Mouse (Mus musculus): ENCODE data around the gene Klhl8.

Klhl8 gene

GRCm38 (mm10) chr5:103914335-103915226 is 3.5 kb upstream of the Klhl8 start:
- DNase-seq: no peak

GRCm38 (mm10) chr5:103913150-103913549 is 2.1 kb upstream of the Klhl8 start:
- DNase-seq: no peak

DNA sequence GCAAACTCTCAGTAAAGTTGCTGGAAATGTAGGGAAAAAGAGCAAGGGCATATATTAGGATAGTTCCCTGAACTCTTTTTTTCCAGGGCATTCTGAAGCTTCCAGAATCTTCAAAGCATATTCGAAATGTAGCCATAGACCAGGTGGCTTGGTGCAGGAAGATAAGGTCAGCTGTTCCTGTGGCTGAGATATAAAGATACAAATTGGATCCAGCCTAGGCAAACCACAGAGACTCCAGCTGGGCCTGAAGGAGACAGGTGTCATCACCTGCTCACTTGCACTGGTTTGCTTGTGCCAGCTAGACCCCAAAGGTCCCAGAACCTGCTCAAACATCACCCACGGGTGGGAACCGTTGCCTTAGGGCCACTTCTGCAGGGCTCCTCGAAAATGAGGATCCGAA is 496 bp upstream of the Klhl8 start:
- no peak for DNase-seq

DNA sequence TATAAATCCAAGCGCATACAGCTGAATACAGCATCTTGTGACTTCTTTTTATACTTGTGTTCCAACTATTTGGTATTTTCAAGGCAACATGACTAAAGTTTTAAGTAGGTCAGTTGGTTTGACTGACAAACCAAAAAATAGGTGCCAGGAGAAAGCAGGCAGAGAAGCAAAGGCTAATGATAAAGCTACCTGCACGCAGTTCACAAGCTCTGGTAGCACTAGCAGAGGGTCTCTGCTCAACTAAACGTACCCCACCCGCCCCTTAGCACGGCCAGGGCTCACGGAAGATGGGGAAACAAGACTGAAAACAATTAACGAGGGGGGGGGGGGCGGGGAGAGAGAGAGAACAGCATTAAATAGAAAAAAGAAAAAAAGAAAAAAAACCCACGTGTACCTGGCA is 903 bp downstream of the Klhl8 start:
- no peak for DNase-seq

- DNase-seq: no peak
These were observed 1.6 kb downstream of the Klhl8 start for GRCm38 (mm10) chr5:103909466-103909865.

DNA sequence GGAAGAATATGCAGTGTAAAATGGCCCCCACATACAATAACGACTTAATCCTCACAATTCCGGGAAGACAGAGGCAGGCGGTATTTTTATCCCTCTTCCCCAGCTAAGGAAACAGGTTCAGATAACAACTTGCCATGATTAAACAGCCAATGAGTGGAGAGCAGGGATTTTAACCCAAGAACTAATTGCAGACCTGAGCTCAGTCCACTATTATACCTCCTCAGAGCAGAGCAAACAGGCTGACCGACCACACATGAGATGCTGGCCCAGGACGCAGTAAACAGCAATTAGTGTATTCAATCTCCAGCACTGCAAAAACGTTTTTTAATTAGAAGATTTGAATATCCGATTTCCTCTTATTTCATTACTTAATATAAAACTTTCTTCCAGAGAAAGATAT is 2.2 kb downstream of the Klhl8 start:
- DNase-seq: no peak

DNA sequence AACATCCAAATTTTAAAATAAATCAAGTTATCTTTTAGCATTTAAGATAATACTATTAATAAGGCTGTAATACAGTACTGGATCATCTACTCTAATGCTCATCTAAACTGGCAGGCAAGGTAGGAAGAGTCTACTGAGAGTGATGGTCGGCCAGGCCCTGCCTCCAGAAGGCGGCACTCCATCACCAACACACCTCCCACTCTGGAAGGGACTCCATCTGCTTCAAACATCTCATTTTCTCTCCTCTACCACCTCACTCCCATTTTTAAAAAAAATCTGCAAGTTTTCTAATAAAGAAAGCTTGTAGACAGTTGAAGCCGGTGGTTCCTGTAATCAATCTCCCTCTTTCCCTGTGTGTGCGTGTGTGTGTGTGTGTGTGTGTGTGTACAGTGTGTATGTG is 3.2 kb downstream of the Klhl8 start:
- no peak for DNase-seq

DNA sequence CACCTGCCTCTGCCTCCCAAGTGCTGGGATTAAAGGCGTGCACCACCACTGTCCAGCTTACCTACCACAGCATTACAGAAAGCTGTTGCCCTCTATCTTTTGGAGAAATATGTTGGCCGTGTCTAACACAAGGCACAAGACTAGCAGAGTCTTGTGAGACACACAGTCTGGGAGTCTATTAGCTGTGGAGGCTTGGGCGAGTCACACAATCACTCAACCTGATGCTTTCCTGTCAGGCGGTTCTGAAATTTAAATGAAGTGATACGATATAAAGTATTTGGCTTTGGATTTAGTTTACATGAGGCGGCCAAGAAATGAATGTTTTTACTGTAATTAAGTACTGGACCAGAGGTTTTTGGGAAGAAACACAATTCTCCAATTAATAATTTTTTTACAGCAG is 4.9 kb downstream of the Klhl8 start:
- DNase-seq: no peak

GRCm38 (mm10) chr5:103898310-103898709 is 12.7 kb downstream of the Klhl8 start:
- DNase-seq: no peak

DNA sequence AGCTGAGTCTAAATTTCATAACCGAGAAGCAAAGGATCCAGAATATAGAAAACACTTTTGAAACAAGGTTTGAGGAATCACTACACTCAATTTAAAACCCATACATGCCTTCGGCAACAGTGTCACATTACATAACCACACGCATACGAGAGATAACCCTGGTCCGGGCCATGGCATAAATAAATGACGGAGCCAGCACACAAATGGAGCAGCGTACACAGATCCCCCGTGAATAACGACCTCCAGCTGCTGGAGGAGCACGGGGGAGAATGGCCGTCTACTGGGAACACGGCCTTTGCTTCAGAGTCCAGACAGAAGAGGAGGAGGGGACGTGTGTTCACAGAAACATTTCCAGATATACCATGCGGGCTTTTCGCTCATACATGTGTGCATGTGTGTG is 21.3 kb downstream of the Klhl8 start:
- DNase-seq: no peak

DNA sequence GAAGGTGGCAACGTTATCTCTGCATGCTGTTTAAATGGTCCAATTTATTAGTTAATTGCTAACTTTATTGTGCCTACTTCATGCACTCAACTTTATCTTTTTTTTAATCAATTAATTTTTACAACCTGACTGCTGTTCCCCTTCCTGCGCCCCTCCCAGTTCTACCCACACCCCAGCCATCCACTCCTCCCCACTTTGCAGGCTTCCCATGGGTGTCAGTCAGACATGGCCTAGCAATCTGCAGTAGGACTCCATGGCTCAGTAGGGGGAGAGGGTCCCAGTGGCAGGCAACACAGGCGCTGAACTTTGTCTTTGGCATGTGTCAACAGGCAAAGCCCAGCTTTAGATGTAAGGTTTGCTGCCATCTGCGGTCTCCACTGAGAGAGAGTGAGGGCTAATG is 47.3 kb downstream of the Klhl8 start:
- no peak for DNase-seq

- DNase-seq: no peak
These were observed 50.4 kb downstream of the Klhl8 start for GRCm38 (mm10) chr5:103860622-103861021.

- no peak for DNase-seq
These were observed 53.9 kb downstream of the Klhl8 start for GRCm38 (mm10) chr5:103857151-103857550.

GRCm38 (mm10) chr5:103856286-103857009 is 54.6 kb downstream of the Klhl8 start:
- no peak for DNase-seq

DNA sequence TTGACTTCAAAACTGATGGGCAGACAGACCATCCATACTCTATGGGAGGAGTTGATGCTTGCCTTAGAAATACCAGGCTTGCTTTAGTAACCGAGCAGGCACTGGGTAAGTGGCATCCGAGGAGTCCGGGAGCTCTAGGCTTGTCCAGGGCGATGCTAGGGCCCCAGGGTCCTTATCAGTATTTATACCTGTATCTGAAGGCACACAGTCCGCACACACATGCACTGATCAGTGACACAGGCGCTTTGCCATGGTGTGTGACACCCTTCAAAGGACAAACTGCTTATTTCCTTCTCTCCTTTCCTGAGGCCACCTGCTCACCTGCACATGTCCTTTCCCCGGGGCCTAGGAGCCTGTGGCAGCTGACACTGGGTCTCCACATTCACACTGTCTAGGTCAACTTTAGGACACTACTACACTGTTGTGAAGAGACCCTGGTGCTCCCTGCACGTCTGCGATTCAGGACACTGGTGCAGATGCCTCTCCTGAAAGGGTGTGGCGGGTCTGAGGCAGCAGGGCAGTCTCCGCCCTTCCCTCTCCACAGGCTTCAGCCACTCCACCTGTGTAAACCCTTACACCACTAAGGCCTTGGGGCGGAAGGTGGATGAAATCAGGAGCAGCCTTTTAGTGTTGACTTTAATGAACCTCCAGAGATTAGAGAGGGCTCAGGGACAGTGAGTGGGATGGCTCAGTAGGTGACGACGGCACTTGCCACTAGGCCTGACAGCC is 55.4 kb downstream of the Klhl8 start:
- peak; percentile 33 for DNase-seq

DNA sequence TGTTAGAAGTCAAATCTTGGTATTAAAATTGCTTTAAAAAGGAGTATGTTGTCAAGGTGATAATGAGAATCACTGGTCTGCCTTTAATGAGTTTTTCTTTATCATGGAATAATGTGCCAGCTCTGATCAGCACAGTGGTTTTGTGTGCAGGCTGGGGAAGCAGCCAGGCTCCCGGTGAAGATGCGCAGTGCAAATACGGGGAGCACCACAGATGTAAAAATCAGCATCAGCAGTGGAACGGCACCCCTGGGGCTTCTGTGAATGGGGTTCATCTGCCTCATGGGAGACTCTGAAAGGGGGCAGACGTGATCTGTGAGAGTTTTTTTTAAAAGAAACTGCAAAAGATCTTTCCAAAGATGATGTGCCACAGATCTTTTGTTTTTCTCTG is 56.3 kb downstream of the Klhl8 start:
- DNase-seq: no peak

DNA sequence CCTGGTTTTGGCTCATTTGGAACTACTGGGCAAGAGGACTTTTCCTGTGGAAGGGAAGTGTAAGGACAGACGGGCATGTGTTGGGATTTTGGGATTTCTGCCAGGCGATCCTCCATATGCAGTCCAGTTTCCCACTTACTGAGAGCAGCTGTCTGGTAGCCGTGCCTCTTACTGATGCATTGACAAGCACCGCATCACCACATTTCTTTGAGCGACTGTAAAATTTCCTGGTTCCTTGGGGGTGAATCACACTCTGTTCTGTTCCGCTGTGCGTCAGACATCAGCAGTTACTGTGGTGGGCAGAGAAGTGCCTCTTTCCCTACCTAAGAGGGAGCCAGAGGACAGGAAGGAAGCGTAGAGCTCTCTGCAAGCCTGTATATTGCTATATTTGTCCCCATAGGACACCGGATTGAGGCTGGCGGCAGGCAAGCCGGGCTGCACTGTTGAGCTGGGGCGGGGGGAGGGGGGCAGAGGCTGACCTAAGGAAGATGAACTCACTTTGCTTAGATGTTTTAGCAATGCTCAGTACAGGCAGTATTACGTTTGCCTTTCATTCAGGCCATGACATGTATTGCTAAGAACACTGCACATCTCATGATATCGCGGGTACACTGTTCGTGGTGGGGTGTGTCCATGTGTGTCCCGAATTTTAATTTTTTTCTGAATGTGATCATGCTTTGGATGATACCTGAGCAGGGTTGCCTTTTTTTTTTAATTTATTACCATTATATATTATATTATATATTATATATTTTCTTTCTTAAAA is 56.8 kb downstream of the Klhl8 start:
- DNase-seq: no peak

DNA sequence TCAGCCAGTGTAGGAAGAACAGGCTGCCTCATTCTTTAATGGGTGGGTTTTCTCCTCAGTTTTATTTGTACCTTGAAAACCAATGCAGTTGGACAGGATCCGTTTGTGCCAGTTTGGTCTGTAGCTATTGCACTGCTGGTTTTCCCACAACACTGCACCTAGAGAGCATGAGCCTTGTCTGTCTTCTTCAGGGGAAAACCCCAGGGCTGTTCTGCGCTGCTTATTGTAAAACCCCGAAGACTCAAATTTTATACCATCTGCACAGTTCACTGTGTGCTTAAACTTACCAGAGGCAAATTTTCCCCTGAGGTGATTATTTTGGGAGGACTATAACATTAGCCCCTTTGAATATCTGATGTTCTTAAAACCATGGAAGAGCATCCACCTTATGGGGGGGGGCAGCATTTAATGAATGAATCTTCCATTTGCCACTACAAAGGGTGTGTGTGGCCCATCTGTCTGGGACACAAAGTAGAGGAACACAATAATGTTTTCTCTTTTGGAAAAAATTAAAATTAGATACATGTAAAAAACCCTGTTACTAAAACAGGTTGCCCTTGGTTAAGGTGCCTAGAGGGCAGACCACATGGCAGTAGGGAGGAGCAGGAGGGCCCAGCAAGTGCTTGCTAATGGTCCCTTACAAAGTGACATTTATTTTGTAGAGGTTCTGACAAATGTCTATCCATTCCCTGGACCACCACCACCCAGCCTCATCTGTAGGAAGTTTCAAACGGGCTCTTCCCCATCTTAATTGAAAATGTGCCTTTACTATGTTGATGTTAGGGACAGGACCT is 58.1 kb downstream of the Klhl8 start:
- no peak for DNase-seq

- no peak for DNase-seq
These were observed 62.5 kb downstream of the Klhl8 start for GRCm38 (mm10) chr5:103848546-103848945.

- no peak for DNase-seq
These were observed 64.5 kb downstream of the Klhl8 start for GRCm38 (mm10) chr5:103846609-103847008.

GRCm38 (mm10) chr5:103846154-103846551 is 64.9 kb downstream of the Klhl8 start:
- no peak for DNase-seq

Measured in liver (tissue).